Mouse (Mus musculus): ENCODE measurements around the gene Pard3b. TPM values are rescaled to one million over a fixed set of nuclear protein-coding genes. Genes with fewer than 3 reads are reported as not detected.

Gene Pard3b
- total and polyA plus RNA-seq, 3 experiments = 0.30 to 0.75 (median 0.63) TPM

DNA sequence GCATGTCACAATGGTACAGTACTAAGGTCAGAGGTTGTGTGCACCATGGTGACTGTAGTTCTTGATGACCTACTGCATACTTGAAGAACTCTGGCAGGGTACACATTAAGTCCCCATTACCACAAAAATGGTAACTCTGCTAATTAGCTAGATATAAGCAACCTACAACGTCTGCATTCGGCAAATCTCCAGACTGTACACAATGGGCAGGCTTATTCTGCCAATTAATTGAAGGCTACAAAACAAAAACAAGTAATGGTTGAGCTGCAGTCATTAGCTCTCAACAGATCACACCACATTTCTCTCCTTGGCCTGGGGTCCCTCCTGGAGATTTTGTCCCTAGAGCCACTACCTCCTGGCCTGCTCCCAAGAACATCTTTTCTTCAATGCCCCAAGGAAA, 772.7 kb downstream of the Pard3b start:
- Histone ChIP-seq H3K9me3 (replicated peaks; ENCODE audit: low read length) (no peaks in the 10 kb centered on the region), H3K9ac (ENCODE audit: insufficient read depth, low read depth) (no peak overlapping the region), H3K4me3 (replicated peaks in 1 of 3; ENCODE audit: low read depth in 2 of 3, low read length in 2 of 3, poor library complexity in 1 of 3) (no peak overlapping the region), H3K27me3 (replicated peaks) (no peaks in the 10 kb centered on the region), H3K36me3 (replicated peaks in 1 of 2; ENCODE audit: control insufficient read depth in 1 of 2, insufficient read depth in 1 of 2, low read length in 1 of 2) (no peaks in the 10 kb centered on the region), H3K4me2 (ENCODE audit: insufficient read depth, low read depth, poor library complexity, severe bottlenecking) (no peak overlapping the region), H3K27ac (ENCODE audit: insufficient read depth, low read depth) (no peak overlapping the region), H3K79me2 (replicated peaks; ENCODE audit: control insufficient read depth, extremely low read depth, insufficient read depth, poor library complexity, severe bottlenecking) (no peaks in the 10 kb centered on the region), H3K4me1 (ENCODE audit: control insufficient read depth in 1 of 2, insufficient read depth in 2 of 2) (no peaks in the 10 kb centered on the region)
- TF ChIP-seq HCFC1 (IDR thresholded peaks at IDR 0.05; ENCODE audit: low read depth, low read length) = no peak
- no peak for TF ChIP-seq CHD1 (IDR thresholded peaks at IDR 0.05; ENCODE audit: low read depth, low read length)
- TF ChIP-seq NRF1 (IDR thresholded peaks at IDR 0.05; ENCODE audit: low read depth, low read length) = no peak
- TF ChIP-seq MAFK (IDR thresholded peaks at IDR 0.05; ENCODE audit: insufficient replicate concordance, low read length) = no peak
- TF ChIP-seq ELF1 (IDR thresholded peaks at IDR 0.05; ENCODE audit: low read depth, low read length) = no peak
- no peak for TF ChIP-seq TCF12 (IDR thresholded peaks at IDR 0.05; ENCODE audit: low read depth, low read length)
- no peak for TF ChIP-seq POLR2AphosphoS2 (IDR thresholded peaks at IDR 0.05; ENCODE audit: low read depth, low read length)
- TF ChIP-seq RAD21 (IDR thresholded peaks at IDR 0.05; ENCODE audit: low read depth, low read length) = no peak
- no peak for TF ChIP-seq UBTF (IDR thresholded peaks at IDR 0.05; ENCODE audit: low read depth, low read length)
- dilution Hi-C loops (cut with MboI; ENCODE audit: extremely low pct_ligation_motif_present, extremely low pct_unique_long_range_greater_than_20kb, low sequenced_read_pairs) = no loop called here
- in situ Hi-C loops (cut with MboI; ENCODE audit: low pct_ligation_motif_present, low pct_unique_long_range_greater_than_20kb, low sequenced_read_pairs) = no loop called here
- DNase-seq (ENCODE audit: extremely low read depth) = no peak

GRCm38 (mm10) chr1:62412019-62412418, 773.4 kb downstream of the Pard3b start:
- no peak overlapping the region for H3K4me3 ChIP-seq (replicated peaks in 1 of 3; ENCODE audit: low read depth in 2 of 3, low read length in 2 of 3, poor library complexity in 1 of 3)
- TF ChIP-seq SMC3 (IDR thresholded peaks at IDR 0.05; ENCODE audit: low read depth, low read length) (no peak), TBP (conservative IDR thresholded peaks at IDR 0.05; ENCODE audit: low read depth, low read length) (no peak), GABPA (IDR thresholded peaks at IDR 0.05; ENCODE audit: insufficient replicate concordance, low read depth, low read length) (no peak), ETS1 (conservative IDR thresholded peaks at IDR 0.05; ENCODE audit: low read depth, low read length) (no peak), SIN3A (IDR thresholded peaks at IDR 0.05; ENCODE audit: low read length) (no peak), HCFC1 (IDR thresholded peaks at IDR 0.05; ENCODE audit: low read depth, low read length) (no peak), POLR2A (IDR thresholded peaks at IDR 0.05; ENCODE audit: low read depth, low read length) (no peak), MXI1 (IDR thresholded peaks at IDR 0.05; ENCODE audit: low read depth, low read length) (no peak), USF1 (IDR thresholded peaks at IDR 0.05; ENCODE audit: low read depth, low read length) (no peak), E2F4 (IDR thresholded peaks at IDR 0.05; ENCODE audit: insufficient replicate concordance, low read depth, low read length) (no peak), CHD1 (IDR thresholded peaks at IDR 0.05; ENCODE audit: low read depth, low read length) (no peak), PAX5 (IDR thresholded peaks at IDR 0.05; ENCODE audit: low read length) (no peak), EP300 (IDR thresholded peaks at IDR 0.05; ENCODE audit: low read length) (no peak), RAD21 (IDR thresholded peaks at IDR 0.05; ENCODE audit: low read depth, low read length) (no peak), JUND (conservative IDR thresholded peaks at IDR 0.05; ENCODE audit: low read depth, low read length) (no peak), UBTF (IDR thresholded peaks at IDR 0.05; ENCODE audit: low read depth, low read length) (no peak)
- H3K79me2 ChIP-seq (replicated peaks; ENCODE audit: control insufficient read depth, extremely low read depth, insufficient read depth, poor library complexity, severe bottlenecking) = no peaks in the 10 kb centered on the region
- H3K36me3 ChIP-seq (replicated peaks in 1 of 2; ENCODE audit: control insufficient read depth in 1 of 2, insufficient read depth in 1 of 2, low read length in 1 of 2) = no peaks in the 10 kb centered on the region
- no peak overlapping the region for H3K9ac ChIP-seq (ENCODE audit: insufficient read depth, low read depth)
- H3K4me1 ChIP-seq (ENCODE audit: control insufficient read depth in 1 of 2, insufficient read depth in 2 of 2) = peaks cover 0 to 2% of the 10 kb centered on the region in 2 experiments; a peak in 1 of 4 replicates
- dilution Hi-C loops (cut with MboI; ENCODE audit: extremely low pct_ligation_motif_present, extremely low pct_unique_long_range_greater_than_20kb, low sequenced_read_pairs) = no loop called here
- no peaks in the 10 kb centered on the region for H3K9me3 ChIP-seq (replicated peaks; ENCODE audit: low read length)
- H3K27ac ChIP-seq (ENCODE audit: insufficient read depth, low read depth) = no peak overlapping the region
- in situ Hi-C loops (cut with MboI; ENCODE audit: low pct_ligation_motif_present, low pct_unique_long_range_greater_than_20kb, low sequenced_read_pairs) = no loop called here
- H3K4me2 ChIP-seq (ENCODE audit: insufficient read depth, low read depth, poor library complexity, severe bottlenecking) = no peak overlapping the region
- no peaks in the 10 kb centered on the region for H3K27me3 ChIP-seq (replicated peaks)
- DNase-seq (ENCODE audit: extremely low read depth) = no peak
